Mouse (Mus musculus): ENCODE data around the gene Hoxd9.

Gene Hoxd9

GRCm38 (mm10) chr2:74708676-74709075 is 11.1 kb downstream of the Hoxd9 start:
- intact Hi-C loops (cut with DNase I), result no loop called here

DNA sequence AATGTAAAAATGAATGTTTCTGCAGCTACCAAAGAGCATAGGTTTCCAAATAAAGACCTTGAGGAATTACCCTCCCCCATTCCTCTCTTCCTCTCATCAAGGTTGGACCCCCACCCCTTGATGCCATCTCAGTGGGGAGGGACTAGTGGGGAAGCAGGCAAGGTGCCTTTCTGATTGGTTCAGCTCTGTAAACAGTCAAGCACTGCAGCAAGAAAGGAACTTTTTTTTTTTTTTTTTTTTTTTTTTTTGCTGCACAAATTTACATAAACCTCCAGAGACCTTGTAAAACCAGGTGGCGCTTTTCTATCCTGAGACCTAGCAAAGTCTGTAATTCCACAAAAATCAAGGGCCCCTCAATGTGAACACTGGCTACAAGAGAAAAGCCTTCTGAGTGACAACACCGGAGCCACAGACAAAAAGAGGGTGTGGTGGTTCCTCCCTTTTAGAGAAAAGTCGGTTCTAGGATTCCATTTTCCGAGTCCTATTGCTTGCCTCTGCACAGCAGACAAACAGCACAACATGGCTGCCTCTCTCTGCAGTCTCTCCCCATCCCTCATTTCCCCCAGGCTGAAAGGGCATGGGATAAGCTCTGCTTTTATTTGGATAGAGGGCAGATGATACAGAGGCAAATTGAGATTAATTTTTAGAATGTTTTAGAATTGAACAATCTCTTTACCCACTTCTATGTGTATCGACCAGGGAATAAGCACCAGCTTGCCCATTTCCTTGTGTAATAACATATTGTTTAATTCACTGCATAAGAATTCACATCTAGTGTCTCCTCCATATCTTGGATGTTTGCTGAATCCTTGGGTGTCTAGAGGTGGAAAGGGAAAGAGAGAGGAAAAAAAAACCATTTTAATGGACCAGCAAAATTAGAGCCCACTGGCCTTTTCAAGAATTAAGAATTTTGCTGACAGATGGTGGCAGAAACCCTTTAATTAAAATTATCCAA is 12.2 kb downstream of the Hoxd9 start:
- intact Hi-C loops (cut with DNase I), result loop anchor here (10.0 kb wide), 1 partner anchor 115 kb away; the partner anchor contains the start of gene Mtx2

DNA sequence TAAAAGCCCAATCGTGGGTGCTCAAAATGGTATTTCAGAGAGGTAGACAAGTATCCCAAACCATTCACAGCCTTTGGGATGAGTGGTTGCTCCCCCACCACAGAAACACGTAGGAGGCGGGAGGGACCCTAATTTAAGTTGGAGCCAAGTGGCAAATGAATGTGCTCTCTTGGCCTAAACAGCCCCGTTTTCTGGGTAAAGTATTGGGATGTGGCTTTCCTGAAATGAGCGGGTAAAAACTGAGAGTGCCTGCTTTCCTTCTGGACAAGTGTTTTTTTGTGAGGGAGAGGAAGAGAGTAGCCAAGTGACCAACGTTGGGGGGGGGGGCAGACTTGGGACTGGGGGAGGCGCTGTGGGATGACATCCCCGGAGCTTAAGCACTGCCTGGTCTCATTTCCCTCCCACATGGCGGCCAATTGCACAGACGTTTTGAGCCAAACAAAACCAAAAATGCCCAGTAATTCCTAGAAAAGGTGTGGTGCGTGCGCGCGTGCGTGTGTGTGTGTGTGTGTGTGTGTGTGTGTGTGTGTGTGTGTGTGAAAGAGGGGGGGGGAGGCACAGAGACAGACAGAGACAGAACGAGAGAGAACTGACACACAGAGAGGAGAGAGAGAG is 13.5 kb downstream of the Hoxd9 start:
- intact Hi-C loops (cut with DNase I), result loop anchor here (10.0 kb wide), 1 partner anchor 114 kb away; the partner anchor contains the start of gene Mtx2

GRCm38 (mm10) chr2:74711721-74712621 is 14.4 kb downstream of the Hoxd9 start, which contains the start of the genes Hoxd3 and Hoxd4:
Gene Hoxd3, plus strand, starts transcription at chr2:74711927.
Gene Hoxd4, plus strand, starts transcription at chr2:74711929.
- intact Hi-C loops (cut with DNase I), result loop anchor here (10.0 kb wide), 1 partner anchor 113 kb away; the partner anchor contains the start of gene Mtx2

- intact Hi-C loops (cut with DNase I), result loop anchor here (10.0 kb wide), 1 partner anchor 111 kb away; the partner anchor contains the start of gene Mtx2
Observed at GRCm38 (mm10) chr2:74713239-74714150, 16.0 kb downstream of the Hoxd9 start.

DNA sequence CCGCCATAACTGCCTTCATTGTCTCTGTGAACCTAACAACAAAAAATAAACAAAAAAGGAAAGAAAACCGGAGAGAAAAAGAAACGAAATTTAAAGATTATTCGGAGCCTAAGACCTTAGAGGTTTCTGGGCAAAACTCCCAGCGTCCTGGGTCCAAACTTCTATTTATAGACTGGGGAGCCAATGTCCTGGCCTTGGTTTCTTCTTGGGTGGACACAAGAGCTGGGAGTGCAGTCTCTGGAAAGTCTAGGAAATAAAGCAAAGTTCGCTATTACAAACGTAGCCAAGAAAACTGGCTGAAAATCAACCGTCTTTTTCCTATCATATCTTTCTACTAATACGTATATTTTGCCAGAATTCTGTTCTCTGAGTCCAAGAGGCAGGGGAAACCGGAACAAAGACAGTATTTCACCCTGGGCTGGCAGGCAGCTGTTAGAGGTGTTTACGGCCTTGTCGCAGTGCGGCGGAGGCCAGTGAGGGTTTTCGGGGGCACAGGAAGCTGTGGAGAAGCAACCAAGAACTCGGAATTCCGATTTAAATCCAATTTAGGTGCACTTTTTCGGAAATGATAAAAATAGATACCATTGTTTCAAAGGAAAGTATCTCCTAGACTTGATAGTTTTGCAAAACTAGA is 16.7 kb downstream of the Hoxd9 start:
- intact Hi-C loops (cut with DNase I), result loop anchor here (10.0 kb wide), 1 partner anchor 111 kb away; the partner anchor contains the start of gene Mtx2

- intact Hi-C loops (cut with DNase I), result loop anchor here (1.0 to 10.0 kb wide), 3 partner anchors 110 to 422 kb away; partner anchors contain the start of gene Mtx2
Observed at GRCm38 (mm10) chr2:74714881-74715280, 17.4 kb downstream of the Hoxd9 start.

DNA sequence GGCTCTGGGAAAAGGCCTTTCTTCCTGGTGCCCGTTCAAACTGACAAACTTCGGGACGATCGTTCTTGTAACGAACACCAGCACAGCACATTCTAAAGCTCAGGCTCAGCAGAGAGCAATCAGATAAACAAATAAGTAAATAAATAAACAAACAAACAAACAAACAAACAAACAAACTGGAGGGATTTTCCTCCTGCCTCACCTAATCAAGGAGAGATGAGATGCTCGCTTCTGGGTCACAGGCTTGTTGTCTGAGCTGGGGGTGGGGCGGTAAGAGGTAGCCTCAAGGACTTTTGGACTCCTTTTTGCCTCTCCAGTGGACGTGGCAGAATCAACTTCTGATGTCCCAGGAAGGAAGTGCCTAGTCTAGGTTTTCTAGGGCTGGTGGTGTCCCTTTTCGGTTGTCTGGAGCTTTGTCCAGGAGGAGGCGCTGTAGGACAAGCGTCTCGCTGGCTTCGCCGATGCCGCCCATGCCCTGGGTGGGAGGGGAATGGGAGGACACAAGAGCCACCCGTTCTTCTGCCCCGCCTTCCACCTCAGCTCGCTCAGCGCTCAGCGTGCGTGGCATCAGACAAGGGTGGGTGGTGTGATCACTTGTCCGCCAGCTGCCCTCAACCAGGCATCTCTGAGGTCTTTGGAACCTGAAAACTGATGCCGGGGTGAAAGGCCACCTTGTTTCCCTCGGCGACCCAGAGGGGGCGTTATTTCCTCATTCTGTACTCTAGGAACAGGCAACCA is 18.1 kb downstream of the Hoxd9 start:
- intact Hi-C loops (cut with DNase I), result loop anchor here (1.0 to 10.0 kb wide), 4 partner anchors 109 to 422 kb away; partner anchors contain the start of gene Mtx2

DNA sequence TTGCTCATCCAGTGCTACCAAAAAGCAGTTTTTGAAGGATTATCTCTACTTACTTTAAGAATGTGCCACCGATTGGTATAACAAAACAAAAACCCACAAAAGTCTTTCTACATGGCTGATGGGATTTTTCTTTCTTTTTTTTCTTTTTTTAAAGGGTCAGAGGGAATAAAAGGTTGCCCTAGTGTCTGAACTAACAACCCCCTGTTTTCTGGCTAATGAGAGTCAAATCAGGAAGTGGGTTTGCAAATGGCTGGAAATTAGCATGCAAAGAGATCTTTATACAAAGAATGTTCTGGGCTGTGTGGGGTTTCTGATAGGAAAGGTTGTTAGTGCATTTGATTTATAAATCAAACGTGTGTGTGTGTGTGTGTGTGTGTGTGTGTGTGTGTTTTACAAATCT is 22.9 kb downstream of the Hoxd9 start:
- intact Hi-C loops (cut with DNase I), result no loop called here

DNA sequence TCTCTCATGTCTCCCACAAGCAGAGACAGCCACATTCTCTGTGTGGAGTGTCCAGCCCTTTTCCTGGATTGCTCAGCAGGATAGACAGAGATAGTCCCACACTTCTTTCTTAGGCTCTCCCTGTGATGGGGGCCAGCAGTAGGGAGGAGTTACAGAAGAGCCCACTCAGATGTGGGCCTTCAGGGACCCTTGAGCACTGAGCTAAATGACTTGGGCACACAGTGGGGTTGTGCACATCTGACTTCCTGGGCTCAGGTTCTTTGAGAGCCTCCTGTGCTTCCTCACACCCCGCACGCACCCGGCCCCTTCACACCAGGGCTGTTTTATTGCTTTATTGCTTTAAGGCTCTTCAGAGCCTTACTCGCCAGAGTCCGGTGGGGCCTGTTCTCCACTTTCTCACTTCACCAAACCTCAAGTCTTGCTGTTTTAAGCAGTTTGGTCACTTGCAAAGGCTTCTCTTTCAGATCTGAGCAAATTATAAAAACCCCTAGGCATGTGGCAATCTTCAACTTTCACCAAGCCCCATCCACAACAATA is 23.5 kb downstream of the Hoxd9 start:
- intact Hi-C loops (cut with DNase I), result no loop called here

GRCm38 (mm10) chr2:74721882-74722281 is 24.4 kb downstream of the Hoxd9 start:
- intact Hi-C loops (cut with DNase I), result no loop called here

DNA sequence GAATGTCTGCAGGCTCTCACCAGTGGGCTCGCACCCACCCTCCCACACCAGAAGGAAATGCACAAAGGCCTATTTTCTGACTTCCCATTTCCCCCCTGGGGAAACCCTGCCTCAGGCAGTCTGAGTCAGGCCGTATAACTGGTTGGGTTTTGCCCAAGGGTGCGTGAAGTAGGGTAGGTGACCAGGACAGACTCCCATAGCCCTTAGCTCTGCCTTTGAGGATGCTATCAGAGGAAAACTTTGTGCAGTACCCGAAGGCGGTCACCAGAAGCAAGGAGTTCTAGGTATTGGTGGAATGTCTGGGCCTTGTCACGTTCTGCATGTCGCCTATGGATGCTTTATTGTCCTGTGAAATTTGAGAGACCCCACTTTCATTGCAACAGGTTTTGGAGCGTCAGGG is 25.4 kb downstream of the Hoxd9 start:
- intact Hi-C loops (cut with DNase I), result no loop called here

DNA sequence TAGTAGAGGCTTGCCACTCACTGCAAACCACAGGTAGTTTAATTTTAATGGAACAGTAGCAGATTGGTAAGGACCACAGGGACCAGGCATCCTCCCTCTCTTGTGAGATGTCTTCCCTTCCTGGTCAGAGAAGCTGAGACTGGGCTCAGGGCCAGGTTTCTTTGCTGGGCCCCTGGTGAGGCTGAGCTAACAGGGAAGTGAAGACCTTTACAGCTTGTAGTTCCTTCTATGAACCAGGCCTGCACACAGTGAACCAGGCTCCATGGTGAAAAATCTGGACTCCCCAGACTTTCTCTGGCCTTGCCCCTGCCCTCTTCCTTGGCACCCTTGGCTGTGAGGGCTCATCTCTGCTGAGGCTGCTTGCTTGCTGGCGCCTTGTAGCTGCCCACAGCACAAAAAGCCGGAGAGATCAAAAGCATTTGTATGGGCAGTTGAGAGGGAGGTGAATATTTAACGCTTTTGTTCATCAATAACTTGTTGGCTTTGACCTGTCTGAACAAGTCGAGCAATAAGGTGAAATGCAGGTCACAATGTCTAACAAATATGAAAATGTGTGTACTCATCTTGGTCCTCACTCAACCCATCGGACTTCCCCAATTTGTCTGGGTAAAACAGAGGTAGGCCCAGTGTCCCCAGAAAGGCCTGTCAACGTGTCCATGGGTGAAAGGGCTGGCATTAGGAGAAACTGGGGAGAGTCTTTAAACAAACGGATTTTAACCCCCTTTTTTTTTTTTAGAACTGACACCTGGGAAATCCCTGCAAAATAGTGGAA is 26.9 kb downstream of the Hoxd9 start:
- intact Hi-C loops (cut with DNase I), result no loop called here

DNA sequence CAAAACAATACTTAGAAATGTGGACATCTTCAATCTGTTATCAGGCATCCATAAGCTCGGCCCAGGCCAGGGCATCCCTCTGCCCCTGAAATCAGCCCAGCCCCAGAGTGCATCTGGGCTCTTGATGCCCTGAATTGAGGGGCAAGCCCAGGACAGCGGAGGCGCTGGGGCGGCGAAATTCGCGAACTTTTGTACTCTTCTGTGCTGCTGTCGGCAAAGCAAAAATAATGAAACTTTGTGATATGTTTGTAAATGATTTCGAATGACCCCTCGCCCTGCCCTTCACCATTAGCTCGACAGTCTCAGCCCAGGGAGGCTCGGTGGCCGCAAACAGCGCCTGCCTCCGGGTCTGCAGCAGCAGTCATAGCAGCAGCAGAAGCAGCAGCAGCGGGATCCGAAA is 27.6 kb downstream of the Hoxd9 start:
- intact Hi-C loops (cut with DNase I), result no loop called here

- intact Hi-C loops (cut with DNase I), result no loop called here
Observed at GRCm38 (mm10) chr2:74726551-74726950, 29.0 kb downstream of the Hoxd9 start, which contains the start of gene Gm28230. Gene Gm28230, plus strand, starts transcription at chr2:74726728.

- intact Hi-C loops (cut with DNase I), result no loop called here
Observed at GRCm38 (mm10) chr2:74726973-74727639, 29.6 kb downstream of the Hoxd9 start.

Data from adrenal gland (tissue).